Mouse (Mus musculus): ENCODE results near the gene Notum. TPM values are rescaled to one million over a fixed set of nuclear protein-coding genes. Genes with fewer than 3 reads are reported as not detected.
A peak's percentile ranks its signal among the peaks of the same experiment; 100 is the strongest.

Notum gene
- 10 to 100 TPM in 1 of 2 experiments, 1 to 10 TPM in 1; 7.9 to 10.2 TPM for total RNA-seq (2021)
- long read RNA-seq, experiment 1, partial matches to known transcripts: 1 of 13 reads
- long read RNA-seq, experiment 1, other reads (novel, unspliced or antisense): 10 of 13 reads
- long read RNA-seq, experiment 2, transcript Notum-202 (11 exons, 2,212 nt): major isoform, 5 of 13 reads
- long read RNA-seq, experiment 2, partial matches to known transcripts: 1 of 13 reads
- long read RNA-seq, experiment 2, other reads (novel, unspliced or antisense): 6 of 13 reads

DNA sequence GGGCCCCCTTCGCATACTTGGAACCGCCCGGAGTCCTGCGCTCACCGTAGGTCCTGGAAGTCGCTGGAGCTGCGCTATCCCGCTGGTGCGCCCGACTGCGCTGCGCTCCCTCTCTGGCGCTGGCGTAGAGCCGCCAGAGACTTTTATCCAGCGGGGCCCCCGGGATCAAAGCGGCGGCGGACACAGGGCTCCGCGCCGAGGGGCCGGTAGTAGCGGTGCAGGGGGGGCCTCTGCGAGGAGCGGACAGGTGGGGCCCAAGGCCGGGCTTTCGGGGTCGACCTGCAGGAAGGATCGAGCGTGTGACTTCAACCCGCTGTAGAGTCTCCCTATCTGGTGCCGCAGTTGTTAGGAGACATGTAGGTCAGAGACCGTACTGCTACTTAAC is at the start of gene Notum:
Gene Notum (minus strand): TSS at position 100 of the 385 bp plus-strand sequence.
- DNase-seq (ENCODE audit: low spot score in 2 of 2): no peak

- no peak for DNase-seq (ENCODE audit: low spot score in 2 of 2)
These were observed 49.7 kb upstream of the Notum start for GRCm38 (mm10) chr11:120710672-120711071.

DNA sequence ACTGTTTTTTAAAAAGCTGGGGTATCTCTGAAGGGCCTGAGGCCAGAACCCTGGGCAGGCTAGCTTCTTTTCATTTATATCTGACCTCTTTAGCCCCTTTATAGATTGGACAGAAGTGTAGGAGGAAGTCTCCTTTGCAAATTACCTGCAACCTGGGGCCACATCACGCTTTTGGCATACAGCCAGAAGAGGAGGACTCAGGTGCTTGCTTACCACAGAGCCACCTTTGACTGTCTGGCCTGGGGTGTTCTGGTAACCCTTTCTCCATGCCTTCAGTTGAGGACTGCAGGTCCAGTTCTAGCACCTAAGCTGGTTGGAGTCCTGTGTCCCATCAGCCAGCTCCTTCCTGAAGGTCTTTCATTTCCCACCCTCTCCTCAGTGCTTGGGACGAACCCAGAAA is 48.6 kb upstream of the Notum start:
- no peak for DNase-seq (ENCODE audit: low spot score in 2 of 2)

GRCm38 (mm10) chr11:120707969-120708368 is 47.0 kb upstream of the Notum start:
- DNase-seq (ENCODE audit: low spot score in 2 of 2): no peak

- DNase-seq (ENCODE audit: low spot score in 2 of 2): no peak
These were observed 46.2 kb upstream of the Notum start for GRCm38 (mm10) chr11:120707225-120707624.

DNA sequence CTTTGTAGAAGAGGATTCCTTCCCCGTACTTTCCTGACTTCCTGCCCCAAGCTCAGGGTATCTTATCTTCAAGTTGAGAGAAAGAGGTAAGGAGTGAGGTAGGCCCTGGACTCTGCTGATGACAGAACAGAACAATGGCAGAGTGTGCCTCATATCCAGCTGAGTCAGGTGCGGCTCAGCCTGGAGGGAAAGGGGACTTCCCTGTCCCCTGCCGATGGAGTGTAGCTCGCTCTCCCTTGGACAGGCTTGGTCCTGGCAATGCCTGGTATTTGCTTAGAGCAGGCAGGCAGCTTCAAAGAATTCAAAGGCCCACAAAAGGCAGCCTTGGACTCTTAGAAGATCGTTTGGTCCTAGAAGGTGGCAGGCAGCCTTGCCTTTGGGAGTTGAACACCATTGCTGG is 45.1 kb upstream of the Notum start:
- DNase-seq (ENCODE audit: low spot score in 2 of 2): no peak

- DNase-seq (ENCODE audit: low spot score in 2 of 2): no peak
These were observed 43.7 kb upstream of the Notum start for GRCm38 (mm10) chr11:120704486-120705325.

DNA sequence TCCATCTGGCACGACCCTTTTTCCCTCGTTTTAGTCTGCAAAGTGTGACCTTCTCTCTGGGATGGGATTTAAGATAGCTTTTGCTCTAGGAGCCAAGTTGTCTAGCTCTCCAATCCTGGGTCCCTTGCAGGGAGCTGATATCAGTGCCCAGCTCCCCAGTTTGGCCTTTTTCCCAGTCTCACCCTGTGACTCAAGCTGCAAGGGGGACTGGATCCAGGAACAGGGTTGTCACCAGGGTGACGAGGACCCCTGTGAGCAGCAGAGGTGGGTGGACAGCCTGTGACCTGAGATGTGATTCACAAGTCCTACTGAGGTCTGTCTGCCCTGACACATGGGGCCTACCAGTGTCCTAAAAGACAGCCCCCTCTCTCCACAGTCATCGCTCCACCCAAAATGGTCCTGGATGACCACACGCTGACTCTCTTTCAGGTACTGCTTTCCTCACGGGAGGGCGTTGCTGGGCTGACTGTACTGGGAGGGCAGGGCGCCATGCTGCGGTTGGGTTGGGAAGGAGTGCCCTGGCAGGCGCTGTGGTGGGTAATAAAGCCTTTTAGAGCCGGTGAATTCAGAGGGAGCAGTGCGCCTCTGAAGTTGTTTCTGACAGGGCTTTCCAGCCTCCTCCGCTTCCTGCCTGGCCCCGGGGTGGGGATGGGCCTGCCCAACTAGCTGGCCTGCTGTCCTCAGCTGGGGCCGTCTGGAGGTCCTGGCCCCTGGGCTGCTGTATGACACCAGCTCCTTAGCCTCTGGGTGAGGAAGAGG is 42.9 kb upstream of the Notum start:
- no peak for DNase-seq (ENCODE audit: low spot score in 2 of 2)

GRCm38 (mm10) chr11:120697741-120698140 is 36.8 kb upstream of the Notum start:
- DNase-seq (ENCODE audit: low spot score in 2 of 2): no peak

- DNase-seq (ENCODE audit: low spot score in 2 of 2): no peak
These were observed 35.6 kb upstream of the Notum start for GRCm38 (mm10) chr11:120696568-120696967.

GRCm38 (mm10) chr11:120695641-120696040 is 34.7 kb upstream of the Notum start:
- DNase-seq (ENCODE audit: low spot score in 2 of 2): no peak

DNA sequence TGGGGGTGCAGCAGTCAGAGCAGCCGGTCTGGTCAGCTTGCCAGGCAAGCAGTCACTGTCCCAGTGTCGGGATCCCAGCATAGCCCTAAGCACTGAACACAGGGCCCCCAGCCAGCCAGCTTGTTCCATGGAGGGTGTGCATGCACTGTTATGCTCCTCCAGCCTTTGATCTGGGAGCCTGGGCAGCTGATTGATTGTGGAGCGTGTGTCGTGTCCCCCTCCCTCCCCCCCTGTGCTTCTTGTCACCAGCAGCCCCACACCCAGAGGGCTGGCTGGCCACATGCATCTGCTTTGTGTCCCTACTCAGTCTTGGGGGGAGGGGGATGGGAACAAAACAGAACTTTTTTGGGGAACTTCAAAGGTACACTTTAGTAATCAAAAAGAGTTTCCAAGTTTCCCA is 34.2 kb upstream of the Notum start:
- DNase-seq (ENCODE audit: low spot score in 2 of 2): peak in 1 of 2 experiments; percentile 49

GRCm38 (mm10) chr11:120693461-120693860 is 32.5 kb upstream of the Notum start:
- no peak for DNase-seq (ENCODE audit: low spot score in 2 of 2)

- DNase-seq (ENCODE audit: low spot score in 2 of 2): peak in 1 of 2 experiments; percentile 33
These were observed 31.6 kb upstream of the Notum start for GRCm38 (mm10) chr11:120692471-120693011.

DNA sequence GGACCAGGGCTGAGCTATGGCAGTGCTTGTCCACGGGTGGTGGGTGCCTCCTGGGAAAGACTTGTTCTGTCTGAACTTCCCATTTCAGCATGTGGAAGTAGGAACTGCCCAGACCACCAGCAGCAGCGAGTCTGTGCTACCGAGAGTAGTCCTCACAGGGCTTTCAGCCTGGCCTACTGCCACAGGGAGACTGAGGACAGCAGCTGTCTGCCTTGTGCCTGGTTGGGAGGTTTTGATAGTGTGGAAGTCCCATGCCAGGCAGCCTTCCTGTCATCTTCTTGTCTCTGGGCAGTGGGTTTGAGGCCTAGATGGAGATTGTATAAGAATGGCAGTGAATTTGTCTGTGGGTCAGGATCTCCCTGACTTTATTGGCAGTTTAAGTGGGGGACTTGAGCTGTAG is 28.4 kb upstream of the Notum start:
- no peak for DNase-seq (ENCODE audit: low spot score in 2 of 2)

GRCm38 (mm10) chr11:120686650-120687272 is 25.8 kb upstream of the Notum start:
- DNase-seq (ENCODE audit: low spot score in 2 of 2): no peak

- DNase-seq (ENCODE audit: low spot score in 2 of 2): no peak
These were observed 23.7 kb upstream of the Notum start for GRCm38 (mm10) chr11:120684660-120685059.

DNA sequence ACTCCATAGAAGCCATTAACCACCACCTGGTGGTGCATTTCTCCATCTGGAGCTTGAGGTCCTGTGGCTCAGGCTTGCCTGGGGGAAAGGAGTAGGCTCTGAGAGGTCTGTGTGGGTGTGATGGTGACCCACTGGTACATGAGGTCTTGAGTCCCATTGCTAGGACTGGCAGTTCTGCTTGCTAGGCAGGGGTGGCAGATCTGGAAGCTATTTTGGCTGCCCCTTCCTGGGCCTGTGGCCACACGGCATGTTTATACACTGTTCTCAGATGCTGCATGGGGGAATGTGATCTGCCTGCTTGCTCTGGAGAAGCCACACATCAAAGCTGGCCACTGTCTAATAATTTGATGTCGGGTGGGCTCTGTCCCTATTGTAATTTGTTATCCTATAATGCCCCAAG is 23.1 kb upstream of the Notum start:
- DNase-seq (ENCODE audit: low spot score in 2 of 2): no peak

GRCm38 (mm10) chr11:120683536-120683935 is 22.6 kb upstream of the Notum start:
- no peak for DNase-seq (ENCODE audit: low spot score in 2 of 2)

DNA sequence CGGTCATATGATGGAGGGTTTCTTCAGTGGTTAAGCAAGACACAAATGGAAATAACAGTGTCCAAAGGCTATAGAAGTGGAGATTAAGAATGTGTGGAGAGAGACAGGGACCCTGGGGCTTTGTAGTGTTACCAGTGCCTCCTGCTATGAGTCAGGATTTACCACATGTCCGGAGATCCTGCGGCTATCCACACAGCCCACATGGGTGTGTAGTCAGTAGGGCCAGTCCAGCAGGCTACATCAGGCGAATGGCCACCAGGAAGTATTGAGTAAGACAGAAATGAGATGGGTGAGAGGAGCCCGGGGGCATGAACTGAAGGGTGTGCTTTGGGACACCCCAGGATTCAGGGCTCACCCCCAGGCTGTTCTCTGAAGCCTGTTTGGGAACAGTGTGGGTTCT is 21.7 kb upstream of the Notum start:
- no peak for DNase-seq (ENCODE audit: low spot score in 2 of 2)

DNA sequence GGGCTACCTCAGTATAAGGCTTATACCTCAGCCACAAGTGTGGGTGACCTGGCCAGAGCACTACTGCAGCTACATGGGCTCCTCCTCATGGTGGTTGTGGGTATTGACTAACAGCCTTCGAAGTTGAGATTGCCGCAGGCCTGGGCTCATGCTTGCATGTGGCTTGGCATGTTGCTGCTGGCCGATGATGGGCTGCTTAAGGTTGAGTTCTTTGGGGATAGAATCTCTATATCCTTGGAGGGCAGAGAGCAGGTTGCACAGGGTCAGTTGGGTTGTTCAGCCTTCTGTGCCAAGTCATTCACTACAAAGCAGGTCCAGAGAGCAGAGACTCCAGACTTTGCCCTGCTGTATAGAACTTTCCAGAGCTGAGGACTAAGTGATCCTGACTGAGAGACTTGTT is 18.9 kb upstream of the Notum start:
- no peak for DNase-seq (ENCODE audit: low spot score in 2 of 2)

All from layer of hippocampus, postnatal 14 days (tissue).